Mouse (Mus musculus) intestine, embryonic 16.5 days (tissue): Measurements from ENCODE around the gene F13a1. TPM values are rescaled to one million over a fixed set of nuclear protein-coding genes. Genes with fewer than 3 reads are reported as not detected.

Experiments
- ATAC-seq: fragments of 200-750 bp; cut with Nextera tagmentation; 2 replicates; pipeline ENCODE4 v1.8.0; 2017; ENCODE audit warnings: moderate TSS enrichment, moderate library complexity
- H3K27ac ChIP-seq: fragments of 300-500 bp; sonication (generic); 2 replicates; pipeline ENCODE4 v1.5.1; 2014; ENCODE audit warnings: mild to moderate bottlenecking, low read length
- H3K27me3 ChIP-seq: fragments of 300-500 bp; sonication (generic); replicated peaks from 2 replicates; pipeline ENCODE4 v1.6.1; 2014; ENCODE audit warnings: low read length, control low read depth, mixed read lengths; ENCODE audit not compliant: control insufficient read depth, insufficient read depth
- H3K36me3 ChIP-seq: fragments of 300-500 bp; sonication (generic); 2 replicates; pipeline ENCODE4 v1.6.1; 2014; ENCODE audit warnings: low read length, control low read depth; ENCODE audit not compliant: control insufficient read depth, insufficient read depth
- H3K4me1 ChIP-seq: fragments of 300-500 bp; sonication (generic); 2 replicates; pipeline ENCODE4 v1.6.1; 2014; ENCODE audit warnings: low read length, control low read depth, mixed read lengths; ENCODE audit not compliant: control insufficient read depth, insufficient read depth
- H3K4me2 ChIP-seq: fragments of 300-500 bp; sonication (generic); 2 replicates; pipeline ENCODE4 v1.6.1; 2014; ENCODE audit warnings: low read depth, low read length, control low read depth
- H3K4me3 ChIP-seq: fragments of 300-500 bp; sonication (generic); 2 replicates; pipeline ENCODE4 v1.5.1; 2014; ENCODE audit warnings: mild to moderate bottlenecking, low read length
- H3K9ac ChIP-seq: fragments of 300-500 bp; sonication (generic); 2 replicates; pipeline ENCODE4 v1.6.1; 2014; ENCODE audit warnings: low read depth, low read length
- H3K9me3 ChIP-seq: fragments of 300-500 bp; sonication (generic); 2 replicates; pipeline ENCODE4 v1.6.1; 2016; ENCODE audit warnings: low read length, control low read depth; ENCODE audit not compliant: control insufficient read depth
- WGBS: fragments of 180-500 bp; shearing (Covaris S2); extraction: QIAGEN DNeasy Blood & Tissue Kit; methylation state at CpG from one replicate; pipeline ENCODE4 v1.1.7; 2014; 5-methylcytosine and 5-hydroxymethylcytosine counted together
- polyA plus RNA-seq: library from polyadenylated mRNA; unstranded; fragments of >200 nt; fragmentation: Nextera tagmentation; extraction: Ambion mirVana; gene quantifications from 2 replicates; pipeline ENCODE4 v1.2.1, GENCODE M21; 2015

F13a1 gene
- polyA plus RNA-seq, 1 experiment from 2014 or later = 16.9 TPM

GRCm38 (mm10) chr13:37045005-37045404 lies 5.0 kb downstream of the F13a1 start:
- Histone ChIP-seq H3K27ac (no peak overlapping the region), H3K4me3 (no peak overlapping the region), H3K27me3 (no peaks in the 10 kb centered on the region), H3K36me3 (no peaks in the 10 kb centered on the region), H3K9ac (no peak overlapping the region), H3K9me3 (no peaks in the 10 kb centered on the region), H3K4me1 (no peaks in the 10 kb centered on the region), H3K4me2 (no peak overlapping the region)
- no peak for ATAC-seq
- WGBS = 80% methylated on average over 3 of the region's 3 CpGs

- H3K4me2 ChIP-seq = no peak overlapping the region
- WGBS = 63% methylated on average over 3 of the region's 3 CpGs
- no peak overlapping the region for H3K27ac ChIP-seq
- ATAC-seq = no peak
- no peaks in the 10 kb centered on the region for H3K9me3 ChIP-seq
- H3K36me3 ChIP-seq = no peaks in the 10 kb centered on the region
- H3K4me1 ChIP-seq = no peaks in the 10 kb centered on the region
- H3K4me3 ChIP-seq = no peak overlapping the region
- no peaks in the 10 kb centered on the region for H3K27me3 ChIP-seq
- no peak overlapping the region for H3K9ac ChIP-seq
Observed at GRCm38 (mm10) chr13:37034745-37035144, 15.3 kb downstream of the F13a1 start.

- no peak for ATAC-seq
- Histone ChIP-seq H3K4me3 (no peak overlapping the region), H3K4me1 (no peaks in the 10 kb centered on the region), H3K36me3 (no peaks in the 10 kb centered on the region), H3K27me3 (no peaks in the 10 kb centered on the region), H3K9me3 (no peaks in the 10 kb centered on the region), H3K4me2 (no peak overlapping the region), H3K27ac (no peak overlapping the region), H3K9ac (no peak overlapping the region)
- WGBS = 56% methylated on average over 4 of the region's 4 CpGs
Observed at GRCm38 (mm10) chr13:37025996-37026579, 24.0 kb downstream of the F13a1 start.

- 75% methylated on average over 2 of the region's 2 CpGs for WGBS
- H3K4me3 ChIP-seq = no peak overlapping the region
- no peaks in the 10 kb centered on the region for H3K9me3 ChIP-seq
- H3K36me3 ChIP-seq = no peaks in the 10 kb centered on the region
- no peak for ATAC-seq
- H3K9ac ChIP-seq = no peak overlapping the region
- H3K4me2 ChIP-seq = no peak overlapping the region
- no peaks in the 10 kb centered on the region for H3K4me1 ChIP-seq
- H3K27me3 ChIP-seq = no peaks in the 10 kb centered on the region
- H3K27ac ChIP-seq = no peak overlapping the region
Observed at GRCm38 (mm10) chr13:37021575-37021974, 28.5 kb downstream of the F13a1 start.

GRCm38 (mm10) chr13:37010771-37011170 lies 39.3 kb downstream of the F13a1 start:
- H3K4me2 ChIP-seq = no peak overlapping the region
- 78% methylated on average over 5 of the region's 5 CpGs for WGBS
- H3K4me3 ChIP-seq = no peak overlapping the region
- H3K4me1 ChIP-seq = no peaks in the 10 kb centered on the region
- H3K27me3 ChIP-seq = no peaks in the 10 kb centered on the region
- H3K9ac ChIP-seq = no peak overlapping the region
- no peak overlapping the region for H3K27ac ChIP-seq
- H3K36me3 ChIP-seq = no peaks in the 10 kb centered on the region
- H3K9me3 ChIP-seq = no peaks in the 10 kb centered on the region
- no peak for ATAC-seq

GRCm38 (mm10) chr13:37006224-37006623 lies 43.8 kb downstream of the F13a1 start:
- ATAC-seq = no peak

GRCm38 (mm10) chr13:36999210-36999705 lies 50.8 kb downstream of the F13a1 start:
- Histone ChIP-seq H3K9ac (no peak overlapping the region), H3K4me1 (no peaks in the 10 kb centered on the region), H3K4me2 (no peak overlapping the region), H3K9me3 (no peaks in the 10 kb centered on the region), H3K36me3 (no peaks in the 10 kb centered on the region), H3K27me3 (no peaks in the 10 kb centered on the region), H3K4me3 (no peak overlapping the region), H3K27ac (no peak overlapping the region)
- WGBS = 83% methylated on average over 6 of the region's 6 CpGs
- ATAC-seq = no peak

More at GRCm38 (mm10) chr13:37006224-37006623, 43.8 kb downstream of the F13a1 start:
- H3K27me3 ChIP-seq = no peaks in the 10 kb centered on the region
- no peak overlapping the region for H3K4me2 ChIP-seq
- H3K4me1 ChIP-seq = no peaks in the 10 kb centered on the region
- no peak overlapping the region for H3K27ac ChIP-seq
- H3K9me3 ChIP-seq = no peaks in the 10 kb centered on the region
- H3K9ac ChIP-seq = no peak overlapping the region
- no peak overlapping the region for H3K4me3 ChIP-seq
- H3K36me3 ChIP-seq = no peaks in the 10 kb centered on the region

GRCm38 (mm10) chr13:36993593-36993992 lies 56.5 kb downstream of the F13a1 start:
- 80% methylated on average over 5 of the region's 5 CpGs for WGBS
- no peak overlapping the region for H3K4me3 ChIP-seq
- H3K9me3 ChIP-seq = no peaks in the 10 kb centered on the region
- no peaks in the 10 kb centered on the region for H3K4me1 ChIP-seq
- H3K27me3 ChIP-seq = no peaks in the 10 kb centered on the region
- no peak overlapping the region for H3K9ac ChIP-seq
- H3K4me2 ChIP-seq = no peak overlapping the region
- H3K27ac ChIP-seq = no peak overlapping the region
- no peaks in the 10 kb centered on the region for H3K36me3 ChIP-seq
- ATAC-seq = no peak

- Histone ChIP-seq H3K4me3 (no peak overlapping the region), H3K9ac (no peak overlapping the region), H3K27ac (no peak overlapping the region), H3K4me1 (no peaks in the 10 kb centered on the region), H3K4me2 (no peak overlapping the region), H3K27me3 (no peaks in the 10 kb centered on the region), H3K36me3 (no peaks in the 10 kb centered on the region), H3K9me3 (no peaks in the 10 kb centered on the region)
- WGBS = 76% methylated on average over 4 of the region's 4 CpGs
- ATAC-seq = no peak
Observed at GRCm38 (mm10) chr13:36988392-36988791, 61.7 kb downstream of the F13a1 start.

GRCm38 (mm10) chr13:36973016-36973415 lies 77.0 kb downstream of the F13a1 start:
- H3K9ac ChIP-seq = no peak overlapping the region
- whole genome bisulfite sequencing = 81% methylated on average over 2 of the region's 2 CpGs
- H3K9me3 ChIP-seq = no peaks in the 10 kb centered on the region

More at GRCm38 (mm10) chr13:36973016-36973415, 77.0 kb downstream of the F13a1 start:
- no peak overlapping the region for H3K4me3 ChIP-seq
- no peak overlapping the region for H3K4me2 ChIP-seq
- H3K27me3 ChIP-seq = no peaks in the 10 kb centered on the region
- no peak for ATAC-seq
- H3K36me3 ChIP-seq = no peaks in the 10 kb centered on the region
- H3K27ac ChIP-seq = no peak overlapping the region
- H3K4me1 ChIP-seq = no peaks in the 10 kb centered on the region
